Mouse (Mus musculus): ENCODE data around the gene Ntmt1.

Ntmt1 gene

GRCm38 (mm10) chr2:30784078-30784994 is 23.3 kb upstream of the Ntmt1 start:
- no peak for DNase-seq (ENCODE audit: low spot score in 2 of 2)

- DNase-seq (ENCODE audit: low spot score in 2 of 2): no peak
Measured at GRCm38 (mm10) chr2:30787466-30787865, 20.2 kb upstream of the Ntmt1 start.

GRCm38 (mm10) chr2:30792061-30792460 is 15.6 kb upstream of the Ntmt1 start:
- no peak for DNase-seq (ENCODE audit: low spot score in 2 of 2)

GRCm38 (mm10) chr2:30794179-30795108 is 13.2 kb upstream of the Ntmt1 start:
- DNase-seq (ENCODE audit: low spot score in 2 of 2): peak; percentile 98 to 99

GRCm38 (mm10) chr2:30795271-30795888 is 12.2 kb upstream of the Ntmt1 start:
- DNase-seq (ENCODE audit: low spot score in 2 of 2): no peak

GRCm38 (mm10) chr2:30795889-30796275 is 11.7 kb upstream of the Ntmt1 start:
- no peak for DNase-seq (ENCODE audit: low spot score in 2 of 2)

GRCm38 (mm10) chr2:30796382-30796781 is 11.2 kb upstream of the Ntmt1 start:
- peak; percentile 49 to 66 for DNase-seq (ENCODE audit: low spot score in 2 of 2)

- no peak for DNase-seq (ENCODE audit: low spot score in 2 of 2)
Measured at GRCm38 (mm10) chr2:30799456-30799855, 8.2 kb upstream of the Ntmt1 start.

GRCm38 (mm10) chr2:30800671-30801066 is 7.0 kb upstream of the Ntmt1 start:
- no peak for DNase-seq (ENCODE audit: low spot score in 2 of 2)

- no peak for DNase-seq (ENCODE audit: low spot score in 2 of 2)
Measured at GRCm38 (mm10) chr2:30801067-30801852, 6.4 kb upstream of the Ntmt1 start.

- DNase-seq (ENCODE audit: low spot score in 2 of 2): no peak
Measured at GRCm38 (mm10) chr2:30803604-30804003, 4.0 kb upstream of the Ntmt1 start, which contains the start of gene 1700001O22Rik. TSS of gene 1700001O22Rik (minus strand) at chr2:30803661.

GRCm38 (mm10) chr2:30805983-30806382 is 1.6 kb upstream of the Ntmt1 start:
- no peak for DNase-seq (ENCODE audit: low spot score in 2 of 2)

- no peak for DNase-seq (ENCODE audit: low spot score in 2 of 2)
Measured at GRCm38 (mm10) chr2:30807147-30807647, 429 bp upstream of the Ntmt1 start.

- no peak for DNase-seq (ENCODE audit: low spot score in 2 of 2)
Measured at GRCm38 (mm10) chr2:30808296-30808655, 650 bp downstream of the Ntmt1 start.

GRCm38 (mm10) chr2:30809503-30809902 is 1.9 kb downstream of the Ntmt1 start:
- DNase-seq (ENCODE audit: low spot score in 2 of 2): no peak

GRCm38 (mm10) chr2:30810573-30810972 is 2.9 kb downstream of the Ntmt1 start:
- no peak for DNase-seq (ENCODE audit: low spot score in 2 of 2)

GRCm38 (mm10) chr2:30816383-30816782 is 8.8 kb downstream of the Ntmt1 start:
- no peak for DNase-seq (ENCODE audit: low spot score in 2 of 2)

- DNase-seq (ENCODE audit: low spot score in 2 of 2): no peak
Measured at GRCm38 (mm10) chr2:30819873-30820272, 12.2 kb downstream of the Ntmt1 start.

GRCm38 (mm10) chr2:30821073-30821472 is 13.4 kb downstream of the Ntmt1 start:
- DNase-seq (ENCODE audit: low spot score in 2 of 2): no peak

- no peak for DNase-seq (ENCODE audit: low spot score in 2 of 2)
Measured at GRCm38 (mm10) chr2:30822460-30822859, 14.8 kb downstream of the Ntmt1 start.

Data from frontal cortex, postnatal 25 days (tissue).